Mouse (Mus musculus) megakaryocyte-erythroid progenitor cell, adult 5 weeks (primary cell): Measurements from ENCODE around the gene Gdf2. TPM values are rescaled to one million over a fixed set of nuclear protein-coding genes. Genes with fewer than 3 reads are reported as not detected.

ENCODE experiments used
- polyA plus RNA-seq: library from polyadenylated mRNA; stranded (reverse); fragments of >175 nt; gene quantifications from 2 replicates; pipeline ENCODE4 v1.2.3, GENCODE M21; 2012

Gdf2 gene
- 0.03 and 0.05 TPM in 2 replicates for polyA plus RNA-seq

DNA sequence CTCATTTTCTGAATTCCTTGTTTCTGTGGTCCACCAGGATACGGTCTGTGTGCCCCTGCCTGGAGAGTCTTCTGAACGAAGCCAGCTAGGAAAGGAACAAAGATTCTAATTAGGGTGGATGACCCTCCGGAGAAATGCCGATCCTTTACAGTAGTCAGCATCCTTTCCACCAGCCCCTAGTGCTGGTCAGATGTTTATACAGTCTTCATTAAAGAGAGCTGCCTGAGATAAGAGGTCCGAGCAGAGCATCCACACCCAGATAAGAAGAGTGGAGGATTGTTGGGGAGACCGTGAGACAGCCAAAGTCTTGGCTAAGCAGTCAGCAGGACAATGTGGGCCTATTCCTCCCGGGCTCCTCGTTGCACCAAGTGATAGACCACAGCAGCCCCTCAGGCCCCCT lies at the start of gene Gdf2:
Gene Gdf2, plus strand, starts transcription at position 301 of the 400 bp plus-strand sequence.

DNA sequence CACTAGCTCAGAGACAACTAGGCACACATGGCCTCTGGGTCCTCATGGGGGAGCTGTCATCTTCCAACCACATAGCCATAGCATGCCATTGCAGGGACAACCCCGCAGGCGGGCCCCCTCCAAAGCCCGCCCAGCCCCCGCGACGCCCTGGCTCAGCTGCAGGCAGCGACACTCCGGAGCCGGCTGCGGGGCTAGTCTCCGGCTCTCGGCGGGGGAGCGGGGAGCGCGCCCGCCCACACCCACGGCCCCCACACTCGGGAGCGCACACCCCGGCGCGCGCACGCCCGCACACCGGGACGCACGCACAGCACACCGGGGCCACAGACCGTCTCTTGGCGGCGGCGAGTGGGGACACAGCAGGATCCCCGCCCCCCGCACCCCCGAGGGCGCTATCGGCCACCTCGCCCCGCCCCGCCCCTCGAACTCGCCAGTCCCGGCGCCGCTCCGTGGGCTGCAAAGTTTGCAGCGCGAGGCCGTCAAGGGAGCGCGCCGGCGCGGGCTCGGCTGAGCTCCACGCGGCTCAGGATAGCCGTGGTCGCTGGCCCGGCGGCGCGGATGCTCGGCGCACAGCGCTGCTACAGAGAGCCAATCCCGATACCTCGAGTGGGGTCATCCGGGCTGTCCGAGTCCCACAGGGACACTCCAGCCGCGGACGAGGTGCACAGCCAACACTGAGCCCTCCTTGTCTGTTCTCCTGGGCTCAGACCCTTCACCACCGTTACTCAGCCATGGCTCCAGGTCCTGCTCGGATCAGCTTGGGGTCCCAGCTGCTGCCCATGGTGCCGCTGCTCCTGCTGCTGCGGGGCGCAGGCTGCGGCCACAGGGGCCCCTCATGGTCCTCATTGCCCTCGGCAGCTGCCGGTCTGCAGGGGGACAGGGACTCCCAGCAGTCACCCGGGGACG lies 17.4 kb upstream of the Gdf2 start, which contains the start of gene Gdf10:
Gene Gdf10, plus strand, starts transcription at position 420 of the 903 bp plus-strand sequence.

GRCm38 (mm10) chr14:33953761-33954160 lies 12.9 kb downstream of the Gdf2 start, which contains the start of gene Rbp3:
Gene Rbp3, plus strand, starts transcription at chr14:33954003.

GRCm38 (mm10) chr14:33978604-33979059 lies 37.8 kb downstream of the Gdf2 start, which contains the start of gene Zfp488:
Gene Zfp488, minus strand, starts transcription at chr14:33978764.

Other genes starting within 250 kb of the Gdf2 start
- not detected in 2 replicates for gene Gdf10, start 17.5 kb upstream of the Gdf2 start, polyA plus RNA-seq
- gene Rbp3, start 13.0 kb downstream of the Gdf2 start, polyA plus RNA-seq, result not detected in 2 replicates
- gene Zfp488, start 37.7 kb downstream of the Gdf2 start, polyA plus RNA-seq, result not detected in 2 replicates
- not detected in 2 replicates for gene Gm30083, start 74.1 kb downstream of the Gdf2 start, polyA plus RNA-seq
- not detected in 2 replicates for gene Gm5460, start 75.7 kb downstream of the Gdf2 start, polyA plus RNA-seq
- not detected in 2 replicates for gene Antxrl, start 111.7 kb downstream of the Gdf2 start, polyA plus RNA-seq
- gene Anxa8, start 144.9 kb downstream of the Gdf2 start, polyA plus RNA-seq, result not detected in 2 replicates
- gene A630023A22Rik, start 161.7 kb downstream of the Gdf2 start, polyA plus RNA-seq, result not detected in 2 replicates
- not detected in 2 replicates for gene Npy4r, start 211.4 kb downstream of the Gdf2 start, polyA plus RNA-seq